Mouse (Mus musculus): ENCODE measurements around the gene Moxd1. TPM values are rescaled to one million over a fixed set of nuclear protein-coding genes. Genes with fewer than 3 reads are reported as not detected.

Moxd1 gene
- total and polyA plus RNA-seq, 2 experiments, result not detected

GRCm38 (mm10) chr10:24213297-24213696, 10.0 kb upstream of the Moxd1 start:
- Histone ChIP-seq H3K27ac (replicated peaks; ENCODE audit: insufficient read depth, low read depth, low read length) (no peak overlapping the region), H3K27me3 (ENCODE audit: control insufficient read depth, insufficient read depth, low read length) (no peaks in the 10 kb centered on the region), H3K79me2 (ENCODE audit: control insufficient read depth, insufficient read depth, low read length) (no peaks in the 10 kb centered on the region), H3K4me1 (ENCODE audit: control insufficient read depth, insufficient read depth, low read length) (no peaks in the 10 kb centered on the region), H3K4me3 (ENCODE audit: insufficient read depth, low read depth, low read length) (no peak overlapping the region), H3K36me3 (ENCODE audit: control insufficient read depth, insufficient read depth, low read length) (no peaks in the 10 kb centered on the region), H3K9ac (ENCODE audit: low read depth, low read length) (no peak overlapping the region)
- DNase-seq (ENCODE audit: extremely low read depth, low read depth, low spot score), result no peak
- WGBS, result 91% methylated on average over 5 of the region's 5 CpGs
- TF ChIP-seq POLR2A (IDR thresholded peaks at IDR 0.05; ENCODE audit: extremely low read depth, insufficient read depth, low read length) (no peak), CTCF (IDR thresholded peaks at IDR 0.05; ENCODE audit: low read depth, low read length) (no peak)

GRCm38 (mm10) chr10:24217558-24218268, 5.6 kb upstream of the Moxd1 start:
- 65% methylated on average over 6 of the region's 6 CpGs for WGBS
- Histone ChIP-seq H3K27ac (replicated peaks; ENCODE audit: insufficient read depth, low read depth, low read length) (no peak overlapping the region), H3K4me3 (ENCODE audit: insufficient read depth, low read depth, low read length) (no peak overlapping the region), H3K79me2 (ENCODE audit: control insufficient read depth, insufficient read depth, low read length) (no peaks in the 10 kb centered on the region), H3K36me3 (ENCODE audit: control insufficient read depth, insufficient read depth, low read length) (no peaks in the 10 kb centered on the region), H3K4me1 (ENCODE audit: control insufficient read depth, insufficient read depth, low read length) (no peaks in the 10 kb centered on the region), H3K9ac (ENCODE audit: low read depth, low read length) (no peak overlapping the region), H3K27me3 (ENCODE audit: control insufficient read depth, insufficient read depth, low read length) (no peaks in the 10 kb centered on the region)
- TF ChIP-seq CTCF (IDR thresholded peaks at IDR 0.05; ENCODE audit: low read depth, low read length) (no peak), POLR2A (IDR thresholded peaks at IDR 0.05; ENCODE audit: extremely low read depth, insufficient read depth, low read length) (no peak)
- DNase-seq (ENCODE audit: extremely low read depth, low read depth, low spot score), result peak; percentile 3

GRCm38 (mm10) chr10:24220931-24221330, 2.4 kb upstream of the Moxd1 start:
- Histone ChIP-seq H3K9ac (ENCODE audit: low read depth, low read length) (no peak overlapping the region), H3K36me3 (ENCODE audit: control insufficient read depth, insufficient read depth, low read length) (no peaks in the 10 kb centered on the region), H3K27ac (replicated peaks; ENCODE audit: insufficient read depth, low read depth, low read length) (no peak overlapping the region), H3K79me2 (ENCODE audit: control insufficient read depth, insufficient read depth, low read length) (no peaks in the 10 kb centered on the region), H3K4me1 (ENCODE audit: control insufficient read depth, insufficient read depth, low read length) (peaks cover 2% of the 10 kb centered on the region; the same call in 1 of the 2 replicates), H3K4me3 (ENCODE audit: insufficient read depth, low read depth, low read length) (no peak overlapping the region), H3K27me3 (ENCODE audit: control insufficient read depth, insufficient read depth, low read length) (peaks cover 8% of the 10 kb centered on the region)
- 81% methylated on average over 5 of the region's 5 CpGs for WGBS
- TF ChIP-seq CTCF (IDR thresholded peaks at IDR 0.05; ENCODE audit: low read depth, low read length), result no peak
- TF ChIP-seq POLR2A (IDR thresholded peaks at IDR 0.05; ENCODE audit: extremely low read depth, insufficient read depth, low read length), result no peak
- DNase-seq (ENCODE audit: extremely low read depth, low read depth, low spot score), result no peak

GRCm38 (mm10) chr10:24222911-24223310, 406 bp upstream of the Moxd1 start:
- Histone ChIP-seq H3K4me3 (ENCODE audit: insufficient read depth, low read depth, low read length) (no peak overlapping the region), H3K36me3 (ENCODE audit: control insufficient read depth, insufficient read depth, low read length) (no peaks in the 10 kb centered on the region)

GRCm38 (mm10) chr10:24224591-24224990, 1.3 kb downstream of the Moxd1 start:
- TF ChIP-seq POLR2A (IDR thresholded peaks at IDR 0.05; ENCODE audit: extremely low read depth, insufficient read depth, low read length) (no peak), CTCF (IDR thresholded peaks at IDR 0.05; ENCODE audit: low read depth, low read length) (no peak)

More at GRCm38 (mm10) chr10:24222911-24223310, 406 bp upstream of the Moxd1 start:
- Histone ChIP-seq H3K27me3 (ENCODE audit: control insufficient read depth, insufficient read depth, low read length) (peaks cover 8% of the 10 kb centered on the region), H3K27ac (replicated peaks; ENCODE audit: insufficient read depth, low read depth, low read length) (no peak overlapping the region), H3K79me2 (ENCODE audit: control insufficient read depth, insufficient read depth, low read length) (no peaks in the 10 kb centered on the region), H3K4me1 (ENCODE audit: control insufficient read depth, insufficient read depth, low read length) (peaks cover 2% of the 10 kb centered on the region; the same call in 1 of the 2 replicates), H3K9ac (ENCODE audit: low read depth, low read length) (no peak overlapping the region)
- WGBS, result 18% methylated on average over 6 of the region's 6 CpGs
- TF ChIP-seq POLR2A (IDR thresholded peaks at IDR 0.05; ENCODE audit: extremely low read depth, insufficient read depth, low read length), result no peak
- TF ChIP-seq CTCF (IDR thresholded peaks at IDR 0.05; ENCODE audit: low read depth, low read length), result no peak
- DNase-seq (ENCODE audit: extremely low read depth, low read depth, low spot score), result no peak

More at GRCm38 (mm10) chr10:24224591-24224990, 1.3 kb downstream of the Moxd1 start:
- no peak overlapping the region for H3K9ac ChIP-seq (ENCODE audit: low read depth, low read length)
- H3K79me2 ChIP-seq (ENCODE audit: control insufficient read depth, insufficient read depth, low read length), result no peaks in the 10 kb centered on the region
- H3K4me3 ChIP-seq (ENCODE audit: insufficient read depth, low read depth, low read length), result no peak overlapping the region
- peaks cover 4% of the 10 kb centered on the region; the same call in 1 of the 2 replicates for H3K4me1 ChIP-seq (ENCODE audit: control insufficient read depth, insufficient read depth, low read length)
- H3K27me3 ChIP-seq (ENCODE audit: control insufficient read depth, insufficient read depth, low read length), result peaks cover 8% of the 10 kb centered on the region
- WGBS, result 38% methylated on average over 8 of the region's 8 CpGs
- no peak for DNase-seq (ENCODE audit: extremely low read depth, low read depth, low spot score)
- H3K27ac ChIP-seq (replicated peaks; ENCODE audit: insufficient read depth, low read depth, low read length), result no peak overlapping the region
- no peaks in the 10 kb centered on the region for H3K36me3 ChIP-seq (ENCODE audit: control insufficient read depth, insufficient read depth, low read length)
